Mouse (Mus musculus): ENCODE data around the gene Hipk1. TPM values are rescaled to one million over a fixed set of nuclear protein-coding genes. Genes with fewer than 3 reads are reported as not detected.

Gene Hipk1
- polyA plus RNA-seq, 1 experiment from 2014 or later: 10.4 TPM

DNA sequence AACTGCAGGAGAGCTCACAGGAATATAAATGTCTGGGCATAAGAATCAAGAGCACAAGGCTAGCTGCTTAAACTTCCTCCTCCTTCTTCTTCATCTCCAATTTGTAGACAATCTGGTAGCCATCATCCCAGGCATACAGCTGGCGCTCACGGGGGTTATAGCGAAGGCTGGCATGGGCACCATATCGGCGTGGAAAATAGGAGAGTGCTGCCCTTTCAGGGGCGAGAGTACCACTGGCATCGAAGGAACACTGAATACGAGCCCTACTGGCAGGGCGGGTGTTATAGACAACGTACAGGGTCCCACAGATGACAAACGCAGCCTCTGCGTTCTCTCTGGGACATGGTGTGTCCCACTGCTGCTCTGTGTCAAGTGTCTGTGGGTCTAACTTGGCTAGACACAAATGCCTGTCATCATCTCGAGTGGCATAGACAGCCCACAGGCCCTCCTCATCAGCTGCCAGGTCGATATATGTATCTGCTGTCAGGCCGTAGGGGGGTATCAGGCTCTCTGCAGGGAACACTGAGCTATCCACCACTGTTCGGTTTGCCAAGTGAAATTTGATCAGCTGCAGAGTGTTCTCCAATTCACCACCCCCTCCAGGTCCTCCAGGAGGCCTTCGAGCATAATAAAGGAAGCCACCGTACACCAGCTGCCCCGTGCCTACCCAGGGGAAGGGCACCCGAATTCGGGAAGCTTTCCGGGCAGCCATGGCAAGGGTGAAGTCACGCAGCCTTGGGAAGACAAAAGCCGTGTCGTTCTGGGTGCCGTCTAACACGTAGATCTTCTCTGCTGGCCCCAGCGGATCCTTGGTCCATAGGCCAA lies 55.4 kb downstream of the Hipk1 start:
- H3K27me3 ChIP-seq (ENCODE audit: poor library complexity, severe bottlenecking): peaks cover 45% of the 10 kb centered on the region
- no peaks in the 10 kb centered on the region for H3K9me3 ChIP-seq
- H3K4me3 ChIP-seq: no peak overlapping the region
- peaks cover 80% of the 10 kb centered on the region for H3K4me1 ChIP-seq
- 84% methylated on average over 28 of the region's 28 CpGs for WGBS
- DNase-seq (ENCODE audit: extremely low spot score, low spot score): no peak
- H3K36me3 ChIP-seq (replicated peaks): peaks cover 8% of the 10 kb centered on the region
- H3K27ac ChIP-seq: peak overlapping the region; percentile 89

DNA sequence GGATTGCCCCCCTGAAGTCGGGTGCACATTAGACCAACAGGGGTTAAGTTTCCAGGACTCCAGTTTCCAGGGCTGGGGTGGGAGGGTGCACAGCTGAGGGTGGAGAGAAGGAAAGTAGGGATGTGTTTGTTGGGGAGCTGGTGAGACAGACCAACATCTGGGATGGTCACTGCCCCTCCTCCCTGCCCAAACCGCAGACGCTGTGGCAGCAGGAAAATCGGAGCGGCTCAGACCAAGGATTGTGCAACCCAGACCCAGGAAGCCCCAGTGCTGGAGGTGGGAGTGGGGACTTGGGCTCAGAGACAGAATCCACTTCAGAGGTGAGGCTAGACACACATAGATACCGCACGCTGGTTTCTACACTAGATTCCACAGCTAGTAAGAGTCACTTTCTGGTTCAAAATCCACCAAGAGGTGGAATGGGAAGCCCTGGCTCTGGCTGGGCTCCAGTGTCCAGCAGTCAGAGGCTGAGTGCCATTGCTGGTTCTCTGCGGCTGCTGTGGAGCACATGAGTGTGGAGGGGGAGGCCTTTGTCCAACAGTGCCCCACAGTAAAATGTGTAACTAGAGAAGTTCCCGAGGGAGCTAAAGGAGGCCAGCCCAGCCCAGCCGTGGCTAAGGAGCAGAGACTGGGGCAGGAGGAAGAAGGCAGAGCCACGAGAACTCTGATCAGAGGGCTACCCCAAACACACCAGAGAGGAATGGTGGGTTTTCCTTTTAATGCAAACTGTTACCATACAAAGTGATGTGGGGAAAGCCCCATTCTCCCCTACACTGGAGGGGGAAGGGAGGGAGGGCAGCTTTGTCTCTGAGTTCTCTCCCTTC lies 56.5 kb downstream of the Hipk1 start:
- H3K27ac ChIP-seq: peak overlapping the region; percentile 89
- peaks cover 45% of the 10 kb centered on the region for H3K27me3 ChIP-seq (ENCODE audit: poor library complexity, severe bottlenecking)
- peaks cover 8% of the 10 kb centered on the region for H3K36me3 ChIP-seq (replicated peaks)
- peak overlapping the region; percentile 42 for H3K4me3 ChIP-seq
- H3K9me3 ChIP-seq: no peaks in the 10 kb centered on the region
- 8% methylated on average over 11 of the region's 11 CpGs for WGBS
- H3K4me1 ChIP-seq: peaks cover 71% of the 10 kb centered on the region
- peak; percentile 44 for DNase-seq (ENCODE audit: extremely low spot score, low spot score)

GRCm38 (mm10) chr3:103733799-103734695 lies 57.3 kb downstream of the Hipk1 start:
- H3K4me1 ChIP-seq: peaks cover 65% of the 10 kb centered on the region

GRCm38 (mm10) chr3:103733176-103733575 lies 58.2 kb downstream of the Hipk1 start:
- peak overlapping the region; percentile 89 for H3K27ac ChIP-seq
- H3K9me3 ChIP-seq: no peaks in the 10 kb centered on the region
- peaks cover 57% of the 10 kb centered on the region for H3K4me1 ChIP-seq
- WGBS: 57% methylated on average over 2 of the region's 2 CpGs
- DNase-seq (ENCODE audit: extremely low spot score, low spot score): no peak
- no peak overlapping the region for H3K4me3 ChIP-seq
- peaks cover 8% of the 10 kb centered on the region for H3K36me3 ChIP-seq (replicated peaks)
- peaks cover 45% of the 10 kb centered on the region for H3K27me3 ChIP-seq (ENCODE audit: poor library complexity, severe bottlenecking)

More at GRCm38 (mm10) chr3:103733799-103734695, 57.3 kb downstream of the Hipk1 start:
- H3K36me3 ChIP-seq (replicated peaks): peaks cover 8% of the 10 kb centered on the region
- peak overlapping the region; percentile 89 for H3K27ac ChIP-seq
- WGBS: 10% methylated on average over 19 of the region's 19 CpGs
- H3K4me3 ChIP-seq: peak overlapping the region; percentile 42
- peak; percentile 61 for DNase-seq (ENCODE audit: extremely low spot score, low spot score)
- H3K9me3 ChIP-seq: no peaks in the 10 kb centered on the region
- peaks cover 45% of the 10 kb centered on the region for H3K27me3 ChIP-seq (ENCODE audit: poor library complexity, severe bottlenecking)

GRCm38 (mm10) chr3:103732116-103732515 lies 59.2 kb downstream of the Hipk1 start:
- peaks cover 8% of the 10 kb centered on the region for H3K36me3 ChIP-seq (replicated peaks)
- 93% methylated on average over 3 of the region's 3 CpGs for WGBS
- no peak overlapping the region for H3K4me3 ChIP-seq
- no peaks in the 10 kb centered on the region for H3K9me3 ChIP-seq
- H3K4me1 ChIP-seq: peaks cover 46% of the 10 kb centered on the region
- no peak for DNase-seq (ENCODE audit: extremely low spot score, low spot score)
- H3K27ac ChIP-seq: no peak overlapping the region
- H3K27me3 ChIP-seq (ENCODE audit: poor library complexity, severe bottlenecking): peaks cover 45% of the 10 kb centered on the region

DNA sequence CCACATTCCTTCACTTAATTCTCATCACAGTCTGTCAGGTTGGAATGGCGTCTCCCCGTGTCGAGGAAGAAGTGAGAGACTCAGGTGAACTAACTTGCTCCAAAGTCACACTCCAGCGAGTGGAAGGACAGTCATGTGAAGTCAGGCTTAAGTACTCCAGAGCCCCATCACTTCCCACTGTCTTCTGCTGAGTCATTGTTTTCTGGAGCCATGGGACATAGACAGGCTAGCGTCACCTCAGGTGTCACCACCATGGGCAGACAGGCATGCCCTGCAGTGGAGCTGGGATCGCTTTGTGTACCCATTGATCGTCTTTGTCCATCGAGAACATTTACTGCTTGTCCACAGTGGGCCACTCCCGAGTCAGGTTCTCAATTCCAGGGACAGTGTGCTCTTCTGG lies 61.5 kb downstream of the Hipk1 start:
- no peak for DNase-seq (ENCODE audit: extremely low spot score, low spot score)
- WGBS: 94% methylated on average over 9 of the region's 9 CpGs
- Histone ChIP-seq H3K27ac (no peak overlapping the region), H3K9me3 (no peaks in the 10 kb centered on the region), H3K36me3 (replicated peaks) (no peaks in the 10 kb centered on the region), H3K27me3 (ENCODE audit: poor library complexity, severe bottlenecking) (peaks cover 28% of the 10 kb centered on the region), H3K4me3 (no peak overlapping the region), H3K4me1 (peaks cover 33% of the 10 kb centered on the region)

GRCm38 (mm10) chr3:103727813-103728326 lies 63.5 kb downstream of the Hipk1 start:
- H3K27me3 ChIP-seq (ENCODE audit: poor library complexity, severe bottlenecking): peaks cover 15% of the 10 kb centered on the region
- H3K9me3 ChIP-seq: no peaks in the 10 kb centered on the region
- H3K4me1 ChIP-seq: peaks cover 14% of the 10 kb centered on the region
- no peak overlapping the region for H3K4me3 ChIP-seq
- H3K36me3 ChIP-seq (replicated peaks): no peaks in the 10 kb centered on the region
- 73% methylated on average over 2 of the region's 2 CpGs for WGBS
- H3K27ac ChIP-seq: no peak overlapping the region
- DNase-seq (ENCODE audit: extremely low spot score, low spot score): no peak

DNA sequence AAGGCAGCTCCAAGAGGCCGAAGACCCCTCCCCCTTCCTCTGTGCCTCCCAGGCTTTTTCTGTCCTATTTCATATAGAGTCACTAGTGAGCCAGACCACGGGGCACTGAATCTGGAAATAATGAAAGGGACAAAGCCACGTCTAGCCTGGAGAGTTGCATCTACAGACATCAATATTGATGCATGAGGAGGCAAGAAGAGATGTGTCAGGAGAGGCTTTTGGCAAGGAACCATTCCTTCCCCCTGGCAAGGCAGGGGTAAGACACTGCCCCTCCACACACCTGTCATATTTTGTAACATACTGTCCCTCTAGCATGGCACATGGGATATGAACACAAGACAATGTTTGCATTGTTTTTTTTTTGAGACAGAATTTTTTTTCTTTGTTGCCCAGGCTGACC lies 64.7 kb downstream of the Hipk1 start:
- Histone ChIP-seq H3K36me3 (replicated peaks) (no peaks in the 10 kb centered on the region), H3K27ac (no peak overlapping the region), H3K27me3 (ENCODE audit: poor library complexity, severe bottlenecking) (peaks cover 4% of the 10 kb centered on the region; the same call in 1 of the 2 replicates), H3K4me1 (peaks cover 10% of the 10 kb centered on the region), H3K4me3 (no peak overlapping the region), H3K9me3 (no peaks in the 10 kb centered on the region)
- 55% methylated on average over 3 of the region's 3 CpGs for WGBS
- DNase-seq (ENCODE audit: extremely low spot score, low spot score): no peak

- DNase-seq (ENCODE audit: extremely low spot score, low spot score): no peak
- 57% methylated on average over 3 of the region's 3 CpGs for WGBS
Observed at GRCm38 (mm10) chr3:103724137-103724536, 67.2 kb downstream of the Hipk1 start.

GRCm38 (mm10) chr3:103718728-103719127 lies 72.6 kb downstream of the Hipk1 start:
- no peaks in the 10 kb centered on the region for H3K9me3 ChIP-seq
- peaks cover 31% of the 10 kb centered on the region for H3K27me3 ChIP-seq (ENCODE audit: poor library complexity, severe bottlenecking)
- H3K4me1 ChIP-seq: peaks cover 24% of the 10 kb centered on the region
- H3K27ac ChIP-seq: no peak overlapping the region
- no peak overlapping the region for H3K4me3 ChIP-seq
- DNase-seq (ENCODE audit: extremely low spot score, low spot score): no peak
- WGBS: 92% methylated on average over 4 of the region's 4 CpGs
- no peaks in the 10 kb centered on the region for H3K36me3 ChIP-seq (replicated peaks)

More at GRCm38 (mm10) chr3:103724137-103724536, 67.2 kb downstream of the Hipk1 start:
- Histone ChIP-seq H3K27ac (no peak overlapping the region), H3K27me3 (ENCODE audit: poor library complexity, severe bottlenecking) (no peaks in the 10 kb centered on the region), H3K9me3 (no peaks in the 10 kb centered on the region), H3K4me1 (peaks cover 15% of the 10 kb centered on the region), H3K4me3 (no peak overlapping the region), H3K36me3 (replicated peaks) (no peaks in the 10 kb centered on the region)

DNA sequence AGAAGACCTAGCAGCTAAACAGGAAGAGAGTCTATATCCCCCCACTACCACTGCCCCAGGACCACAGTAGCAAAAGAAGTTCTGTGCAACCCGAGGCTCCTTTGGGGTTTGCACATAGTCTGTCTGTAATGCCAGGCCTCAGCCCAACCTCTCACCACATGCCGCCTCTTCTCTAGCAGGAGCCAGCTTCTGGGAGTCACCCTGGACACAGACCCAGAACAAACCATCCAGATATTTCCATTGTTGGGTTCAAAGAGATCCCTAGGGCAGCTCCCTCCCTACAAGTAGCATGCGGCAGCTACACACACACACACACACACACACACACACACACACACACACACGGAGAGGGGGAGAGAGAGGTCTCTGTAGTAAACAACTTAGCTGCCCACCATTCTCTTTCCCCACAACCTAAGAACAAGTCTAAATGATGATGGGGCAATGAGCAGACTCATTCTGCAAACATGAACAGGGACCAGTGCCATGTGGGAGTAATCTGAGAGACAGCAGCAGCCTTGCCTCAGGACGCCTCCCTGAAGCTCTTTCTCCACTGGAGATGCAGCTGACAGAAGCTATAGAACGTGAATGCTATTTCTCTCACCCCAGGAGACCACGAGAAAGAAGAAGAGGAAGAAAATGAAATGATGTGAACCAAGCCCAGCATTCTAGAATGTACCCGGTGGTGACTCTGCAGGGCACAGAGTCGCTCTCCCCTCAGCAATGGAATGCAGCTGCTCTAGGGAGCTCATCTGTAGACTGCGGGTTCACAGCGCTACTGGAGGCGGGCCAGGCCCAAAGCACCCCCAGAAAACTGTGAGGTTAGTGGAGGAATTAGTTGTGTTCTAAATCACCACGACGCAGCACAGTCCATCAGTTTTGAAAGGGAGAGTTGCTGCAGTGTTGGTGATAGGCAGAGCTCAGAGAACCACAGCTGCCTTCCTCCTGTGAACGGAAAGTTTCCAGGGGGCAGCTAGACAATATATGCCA lies 74.3 kb downstream of the Hipk1 start:
- no peak overlapping the region for H3K4me3 ChIP-seq
- 59% methylated on average over 15 of the region's 15 CpGs for WGBS
- DNase-seq (ENCODE audit: extremely low spot score, low spot score): no peak
- H3K9me3 ChIP-seq: no peaks in the 10 kb centered on the region
- H3K36me3 ChIP-seq (replicated peaks): no peaks in the 10 kb centered on the region
- peaks cover 36% of the 10 kb centered on the region for H3K27me3 ChIP-seq (ENCODE audit: poor library complexity, severe bottlenecking)
- peaks cover 24% of the 10 kb centered on the region for H3K4me1 ChIP-seq
- H3K27ac ChIP-seq: no peak overlapping the region

All from forebrain, embryonic 10.5 days (tissue).